Mouse (Mus musculus): ENCODE results near the gene Pabpc6. TPM values are rescaled to one million over a fixed set of nuclear protein-coding genes. Genes with fewer than 3 reads are reported as not detected.

Gene Pabpc6
- polyA plus RNA-seq, 1 experiment from 2014 or later = not detected

GRCm38 (mm10) chr17:9647644-9648043 is 21.9 kb downstream of the Pabpc6 start:
- ATAC-seq = no peak
- H3K27me3 ChIP-seq (replicated peaks) = no peaks in the 10 kb centered on the region
- no peak overlapping the region for H3K4me2 ChIP-seq
- H3K4me3 ChIP-seq = no peak overlapping the region
- 51% methylated on average over 4 of the region's 4 CpGs for WGBS (ENCODE audit: insufficient replicate concordance)
- no peaks in the 10 kb centered on the region for H3K36me3 ChIP-seq
- H3K9me3 ChIP-seq (replicated peaks) = no peaks in the 10 kb centered on the region
- no peak overlapping the region for H3K27ac ChIP-seq
- H3K4me1 ChIP-seq = no peaks in the 10 kb centered on the region
- no peak overlapping the region for H3K9ac ChIP-seq

- WGBS (ENCODE audit: insufficient replicate concordance) = 61% methylated on average over 7 of the region's 7 CpGs
- ATAC-seq = no peak
- Histone ChIP-seq H3K27me3 (replicated peaks) (no peaks in the 10 kb centered on the region), H3K27ac (no peak overlapping the region), H3K4me3 (no peak overlapping the region), H3K9me3 (replicated peaks) (no peaks in the 10 kb centered on the region), H3K9ac (no peak overlapping the region), H3K4me2 (no peak overlapping the region), H3K36me3 (no peaks in the 10 kb centered on the region), H3K4me1 (no peaks in the 10 kb centered on the region)
These were observed 25.8 kb downstream of the Pabpc6 start for GRCm38 (mm10) chr17:9643657-9644180.

GRCm38 (mm10) chr17:9637011-9637410 is 32.5 kb downstream of the Pabpc6 start:
- H3K9me3 ChIP-seq (replicated peaks) = no peaks in the 10 kb centered on the region
- 63% methylated on average over 4 of the region's 4 CpGs for WGBS (ENCODE audit: insufficient replicate concordance)
- H3K9ac ChIP-seq = no peak overlapping the region
- H3K27me3 ChIP-seq (replicated peaks) = no peaks in the 10 kb centered on the region
- H3K4me3 ChIP-seq = no peak overlapping the region
- no peaks in the 10 kb centered on the region for H3K36me3 ChIP-seq
- ATAC-seq = no peak
- H3K27ac ChIP-seq = no peak overlapping the region
- no peak overlapping the region for H3K4me2 ChIP-seq
- no peaks in the 10 kb centered on the region for H3K4me1 ChIP-seq

- ATAC-seq = no peak
- 35% methylated on average over 16 of the region's 16 CpGs for WGBS (ENCODE audit: insufficient replicate concordance)
These were observed 36.8 kb downstream of the Pabpc6 start for GRCm38 (mm10) chr17:9632579-9633252.

GRCm38 (mm10) chr17:9632140-9632539 is 37.4 kb downstream of the Pabpc6 start:
- no peaks in the 10 kb centered on the region for H3K4me1 ChIP-seq
- no peak overlapping the region for H3K9ac ChIP-seq
- H3K9me3 ChIP-seq (replicated peaks) = no peaks in the 10 kb centered on the region
- no peak for ATAC-seq
- no peaks in the 10 kb centered on the region for H3K36me3 ChIP-seq
- WGBS (ENCODE audit: insufficient replicate concordance) = 46% methylated on average over 5 of the region's 5 CpGs
- no peak overlapping the region for H3K27ac ChIP-seq
- H3K4me2 ChIP-seq = no peak overlapping the region
- no peak overlapping the region for H3K4me3 ChIP-seq
- H3K27me3 ChIP-seq (replicated peaks) = no peaks in the 10 kb centered on the region

More at GRCm38 (mm10) chr17:9632579-9633252, 36.8 kb downstream of the Pabpc6 start:
- Histone ChIP-seq H3K4me2 (no peak overlapping the region), H3K9me3 (replicated peaks) (no peaks in the 10 kb centered on the region), H3K4me1 (no peaks in the 10 kb centered on the region), H3K9ac (no peak overlapping the region), H3K36me3 (no peaks in the 10 kb centered on the region), H3K27me3 (replicated peaks) (no peaks in the 10 kb centered on the region), H3K27ac (no peak overlapping the region), H3K4me3 (no peak overlapping the region)

- no peak overlapping the region for H3K4me3 ChIP-seq
- no peak overlapping the region for H3K4me2 ChIP-seq
- H3K27ac ChIP-seq = no peak overlapping the region
- H3K27me3 ChIP-seq (replicated peaks) = no peaks in the 10 kb centered on the region
- no peaks in the 10 kb centered on the region for H3K9me3 ChIP-seq (replicated peaks)
- H3K36me3 ChIP-seq = no peaks in the 10 kb centered on the region
- no peak overlapping the region for H3K9ac ChIP-seq
- 66% methylated on average over 1 of the region's 1 CpGs for WGBS (ENCODE audit: insufficient replicate concordance)
- no peak for ATAC-seq
- no peaks in the 10 kb centered on the region for H3K4me1 ChIP-seq
These were observed 38.4 kb downstream of the Pabpc6 start for GRCm38 (mm10) chr17:9631081-9631480.

- no peaks in the 10 kb centered on the region for H3K9me3 ChIP-seq (replicated peaks)
- H3K4me1 ChIP-seq = no peaks in the 10 kb centered on the region
- H3K4me2 ChIP-seq = no peak overlapping the region
- no peak overlapping the region for H3K27ac ChIP-seq
- H3K27me3 ChIP-seq (replicated peaks) = no peaks in the 10 kb centered on the region
- no peak overlapping the region for H3K4me3 ChIP-seq
- no peak for ATAC-seq
- H3K36me3 ChIP-seq = no peaks in the 10 kb centered on the region
- H3K9ac ChIP-seq = no peak overlapping the region
These were observed 42.5 kb downstream of the Pabpc6 start for GRCm38 (mm10) chr17:9627011-9627410.

Other genes starting within 250 kb of the Pabpc6 start
- not detected in 2 replicates for gene Gm17728, start 247.7 kb downstream of the Pabpc6 start, polyA plus RNA-seq (2016; fragmentation: Nextera tagmentation; extraction: Ambion mirVana)